Mouse (Mus musculus) thymus, adult 2 months (tissue): Measurements from ENCODE around the gene Tubgcp6.

Source experiments
- CTCF ChIP-seq: fragments of 200-500 bp; IDR thresholded peaks from 2 replicates; pipeline ENCODE4 v1.5.1; 2012; ENCODE audit warnings: mild to moderate bottlenecking, control low read depth, low read length, moderate library complexity, borderline replicate concordance; ENCODE audit not compliant: control insufficient read depth, poor library complexity, insufficient read depth; ENCODE audit errors: extremely low read depth
- POLR2A ChIP-seq: fragments of 200-500 bp; IDR thresholded peaks from 2 replicates; pipeline ENCODE4 v1.6.1; 2012; ENCODE audit warnings: mild to moderate bottlenecking, low read length, control low read depth, moderate library complexity; ENCODE audit not compliant: control insufficient read depth, poor library complexity, insufficient read depth; ENCODE audit errors: extremely low read depth

GRCm38 (mm10) chr15:89157954-89158353, 35.0 kb upstream of the Tubgcp6 start:
- TF ChIP-seq POLR2A = no peak
- peak; percentile 61; the same call in 1 of the 2 replicates for TF ChIP-seq CTCF
